Mouse (Mus musculus) CH12.LX (cell line): ENCODE measurements at regions not wholly inside any gene's neighbourhood (a gene's known extent, or its start where the extent isn't known, plus 50 kb on each side); places are given as distances from the start of the nearest gene placed in this dataset.

Source experiments
- DNase-seq: peaks from one replicate; pipeline ENCODE4 v3.0.0-alpha.2; 2013; ENCODE audit errors: extremely low read depth
- H3K27ac ChIP-seq: 2 replicates; pipeline ENCODE4 v1.5.1; 2012; ENCODE audit warnings: low read depth, mild to moderate bottlenecking, control low read depth, moderate library complexity; ENCODE audit not compliant: insufficient read depth
- H3K27me3 ChIP-seq: replicated peaks from 2 replicates; pipeline ENCODE3; 2012; ENCODE audit warnings: inconsistent platforms
- H3K36me3 ChIP-seq, 2 experiments: replicated peaks in 1 of 2; 2 replicates each; pipeline versions ENCODE3 to v1.6.1; 2012; ENCODE audit warnings: inconsistent platforms in 1 of 2, low read length in 1 of 2, mild to moderate bottlenecking in 1 of 2, mixed read lengths in 1 of 2, moderate library complexity in 1 of 2; ENCODE audit not compliant: control insufficient read depth in 1 of 2, insufficient read depth in 1 of 2
- H3K4me1 ChIP-seq, 2 experiments: 2 replicates each; pipeline ENCODE4 v1.6.1; 2012; ENCODE audit warnings: inconsistent platforms in 1 of 2, moderate library complexity in 1 of 2; ENCODE audit not compliant: insufficient read depth in 2 of 2, control insufficient read depth in 1 of 2
- H3K4me2 ChIP-seq: 2 replicates; pipeline ENCODE4 v1.6.1; 2012; ENCODE audit warnings: low read depth, mild to moderate bottlenecking, control low read depth; ENCODE audit not compliant: poor library complexity, insufficient read depth, severe bottlenecking
- H3K4me3 ChIP-seq, 3 experiments: fragments of 150-350 bp in 1 of 3; sonication (generic) in 1 of 3; replicated peaks in 1 of 3; 2 replicates each; pipeline versions ENCODE3 to v1.5.1; 2011 to 2012; ENCODE audit warnings: low read depth in 2 of 3, low read length in 2 of 3, mild to moderate bottlenecking in 2 of 3, moderate library complexity in 2 of 3, control low read depth in 1 of 3, improper control_type of control experiment in 1 of 3, inconsistent platforms in 1 of 3, mixed read lengths in 1 of 3; ENCODE audit not compliant: poor library complexity in 1 of 3
- H3K79me2 ChIP-seq: replicated peaks from 2 replicates; pipeline ENCODE4 v1.6.1; 2012; ENCODE audit warnings: mild to moderate bottlenecking, moderate library complexity; ENCODE audit not compliant: control insufficient read depth, poor library complexity, insufficient read depth, severe bottlenecking; ENCODE audit errors: extremely low read depth
- H3K9ac ChIP-seq: 2 replicates; pipeline ENCODE4 v1.6.1; 2012; ENCODE audit warnings: low read depth, mild to moderate bottlenecking, control low read depth, moderate library complexity; ENCODE audit not compliant: insufficient read depth
- H3K9me3 ChIP-seq: replicated peaks from 2 replicates; pipeline ENCODE3; 2012; ENCODE audit warnings: low read length, inconsistent platforms, mixed read lengths
- BHLHE40 ChIP-seq: IDR thresholded peaks from 2 replicates; pipeline ENCODE4 v1.6.1; 2011; ENCODE audit warnings: mild to moderate bottlenecking, low read depth, low read length, improper control_type of control experiment
- CHD2 ChIP-seq: IDR thresholded peaks from 2 replicates; pipeline ENCODE4 v1.6.1; 2011; ENCODE audit warnings: low read length, improper control_type of control experiment
- E2F4 ChIP-seq: IDR thresholded peaks from 2 replicates; pipeline ENCODE4 v1.6.1; 2011; ENCODE audit warnings: low read depth, low read length, improper control_type of control experiment; ENCODE audit not compliant: insufficient replicate concordance
- ELF1 ChIP-seq: IDR thresholded peaks from 2 replicates; pipeline ENCODE4 v1.6.1; 2014; ENCODE audit warnings: low read depth, mild to moderate bottlenecking, inconsistent platforms, low read length, improper control_type of control experiment
- EP300 ChIP-seq: IDR thresholded peaks from 2 replicates; pipeline ENCODE4 v1.6.1; 2011; ENCODE audit warnings: low read length, improper control_type of control experiment
- ETS1 ChIP-seq: conservative IDR thresholded peaks from 2 replicates; pipeline ENCODE4 v1.6.1; 2012; ENCODE audit warnings: low read depth, mild to moderate bottlenecking, inconsistent platforms, low read length, improper control_type of control experiment, moderate library complexity
- GABPA ChIP-seq: IDR thresholded peaks from 2 replicates; pipeline ENCODE4 v1.6.1; 2012; ENCODE audit warnings: low read depth, low read length, improper control_type of control experiment, inconsistent platforms; ENCODE audit not compliant: insufficient replicate concordance
- HCFC1 ChIP-seq: IDR thresholded peaks from 2 replicates; pipeline ENCODE4 v1.6.1; 2012; ENCODE audit warnings: low read depth, mild to moderate bottlenecking, inconsistent platforms, low read length, improper control_type of control experiment
- JUN ChIP-seq: IDR thresholded peaks from 2 replicates; pipeline ENCODE4 v1.6.1; 2011; ENCODE audit warnings: low read depth, mild to moderate bottlenecking, low read length, improper control_type of control experiment, moderate library complexity; ENCODE audit not compliant: insufficient read depth
- JUND ChIP-seq: conservative IDR thresholded peaks from 2 replicates; pipeline ENCODE4 v1.6.1; 2011; ENCODE audit warnings: low read depth, low read length, improper control_type of control experiment
- MAX ChIP-seq: IDR thresholded peaks from 2 replicates; pipeline ENCODE4 v1.6.1; 2011; ENCODE audit warnings: low read length, improper control_type of control experiment
- MAZ ChIP-seq: IDR thresholded peaks from 2 replicates; pipeline ENCODE4 v1.6.1; 2012; ENCODE audit warnings: low read depth, mild to moderate bottlenecking, inconsistent platforms, low read length, improper control_type of control experiment, moderate library complexity
- MEF2A ChIP-seq: IDR thresholded peaks from 2 replicates; pipeline ENCODE4 v1.6.1; 2014; ENCODE audit warnings: low read depth, mild to moderate bottlenecking, inconsistent platforms, low read length, improper control_type of control experiment, borderline replicate concordance
- MXI1 ChIP-seq: IDR thresholded peaks from 2 replicates; pipeline ENCODE4 v1.6.1; 2011; ENCODE audit warnings: mild to moderate bottlenecking, low read depth, low read length, improper control_type of control experiment
- MYC ChIP-seq: IDR thresholded peaks from 2 replicates; pipeline ENCODE4 v1.6.1; 2011; ENCODE audit warnings: low read depth, mild to moderate bottlenecking, improper control_type of control experiment, low read length
- NRF1 ChIP-seq: IDR thresholded peaks from 2 replicates; pipeline ENCODE4 v1.6.1; 2014; ENCODE audit warnings: low read depth, mild to moderate bottlenecking, inconsistent platforms, low read length, improper control_type of control experiment, moderate library complexity
- PAX5 ChIP-seq: IDR thresholded peaks from 2 replicates; pipeline ENCODE4 v1.6.1; 2012; ENCODE audit warnings: low read length, inconsistent platforms, mixed read lengths
- POLR2A ChIP-seq: IDR thresholded peaks from 2 replicates; pipeline ENCODE4 v1.6.1; 2011; ENCODE audit warnings: low read depth, mild to moderate bottlenecking, improper control_type of control experiment, low read length
- POLR2AphosphoS2 ChIP-seq: IDR thresholded peaks from 2 replicates; pipeline ENCODE4 v1.6.1; 2011; ENCODE audit warnings: low read depth, low read length, improper control_type of control experiment
- RAD21 ChIP-seq: IDR thresholded peaks from 2 replicates; pipeline ENCODE4 v1.6.1; 2011; ENCODE audit warnings: low read depth, mild to moderate bottlenecking, low read length, improper control_type of control experiment, moderate library complexity
- RCOR1 ChIP-seq: conservative IDR thresholded peaks from 2 replicates; pipeline ENCODE4 v1.6.1; 2012; ENCODE audit warnings: low read depth, mild to moderate bottlenecking, inconsistent platforms, low read length, improper control_type of control experiment
- SMC3 ChIP-seq: IDR thresholded peaks from 2 replicates; pipeline ENCODE4 v1.6.1; 2011; ENCODE audit warnings: low read depth, low read length, improper control_type of control experiment
- USF1 ChIP-seq: IDR thresholded peaks from 2 replicates; pipeline ENCODE4 v1.6.1; 2014; ENCODE audit warnings: low read depth, mild to moderate bottlenecking, inconsistent platforms, low read length, improper control_type of control experiment
- USF2 ChIP-seq: conservative IDR thresholded peaks from 2 replicates; pipeline ENCODE4 v1.6.1; 2011; ENCODE audit warnings: low read depth, low read length, improper control_type of control experiment
- ZC3H11A ChIP-seq: IDR thresholded peaks from 2 replicates; pipeline ENCODE4 v1.6.1; 2012; ENCODE audit warnings: low read depth, mild to moderate bottlenecking, inconsistent platforms, low read length, improper control_type of control experiment
- ZKSCAN1 ChIP-seq: IDR thresholded peaks from 2 replicates; pipeline ENCODE4 v1.6.1; 2012; ENCODE audit warnings: low read depth, inconsistent platforms, low read length, improper control_type of control experiment, borderline replicate concordance
- dilution Hi-C: fragments of 300-500 bp; cut with MboI; formaldehyde crosslinking; loops from 2 replicates; pipeline ENCODE4 v1.14.3; 2020; ENCODE audit warnings: low sequenced_read_pairs; ENCODE audit not compliant: extremely low pct_unique_long_range_greater_than_20kb, extremely low pct_ligation_motif_present
- in situ Hi-C: fragments of 300-500 bp; cut with MboI; formaldehyde crosslinking; loops from 3 replicates; pipeline ENCODE4 v1.14.3; 2019; ENCODE audit warnings: low sequenced_read_pairs, low pct_ligation_motif_present, low pct_unique_long_range_greater_than_20kb, mixed read lengths

DNA sequence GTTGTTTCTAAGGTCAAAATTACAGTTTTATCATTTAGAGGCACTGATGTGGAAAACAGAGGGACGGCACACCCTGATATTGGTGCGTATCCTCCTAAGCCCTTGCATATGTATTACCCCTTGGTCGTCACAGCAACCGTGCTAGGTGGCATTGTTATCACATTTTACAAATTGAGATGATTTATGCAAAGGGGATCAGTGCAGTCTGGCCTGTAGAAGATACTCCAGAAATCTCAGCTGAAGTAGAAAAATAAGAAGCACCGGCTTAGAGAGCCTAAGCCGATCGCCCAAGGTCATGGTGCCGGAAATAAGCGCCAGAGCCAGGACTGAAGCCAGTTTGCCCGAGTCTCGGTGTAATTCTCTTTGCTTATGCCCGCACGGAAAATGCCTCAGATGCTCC, 280.7 kb downstream of the Ttll7 start:
- no peak overlapping the region for H3K27ac ChIP-seq
- in situ Hi-C loops = no loop called here
- H3K4me1 ChIP-seq = no peaks in the 10 kb centered on the region; a peak in 1 of 4 replicates
- no peak overlapping the region for H3K4me2 ChIP-seq
- TF ChIP-seq USF1 (no peak), RCOR1 (no peak), NRF1 (no peak), GABPA (no peak), JUND (no peak), ZKSCAN1 (no peak), POLR2AphosphoS2 (no peak), MXI1 (no peak), POLR2A (no peak)
- H3K9ac ChIP-seq = no peak overlapping the region
- no peaks in the 10 kb centered on the region for H3K27me3 ChIP-seq
- no peaks in the 10 kb centered on the region for H3K9me3 ChIP-seq
- H3K36me3 ChIP-seq = no peaks in the 10 kb centered on the region
- dilution Hi-C loops = no loop called here
- H3K79me2 ChIP-seq = no peaks in the 10 kb centered on the region
- no peak for DNase-seq
- H3K4me3 ChIP-seq = no peak overlapping the region

DNA sequence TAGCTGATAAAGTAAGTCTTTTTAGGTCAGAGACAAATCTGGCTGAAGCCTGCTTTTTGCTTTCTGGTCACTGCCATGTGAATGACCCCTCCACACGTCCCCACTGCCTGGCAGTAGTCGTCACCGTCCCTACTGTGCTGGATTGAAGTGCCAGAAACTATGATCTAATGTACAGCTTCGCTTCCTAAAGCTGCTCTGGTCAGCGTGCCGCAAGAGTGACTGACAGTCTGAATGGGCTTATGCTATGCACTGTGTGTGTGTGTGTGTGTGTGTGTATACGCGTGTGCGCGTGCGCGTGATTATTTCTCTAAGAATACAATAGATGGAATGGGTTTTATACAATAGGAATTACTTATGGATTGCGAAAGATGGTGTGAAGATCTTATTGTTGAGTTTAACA, 281.2 kb downstream of the Ttll7 start:
- DNase-seq = no peak
- H3K79me2 ChIP-seq = no peaks in the 10 kb centered on the region
- in situ Hi-C loops = no loop called here
- no peaks in the 10 kb centered on the region for H3K27me3 ChIP-seq
- dilution Hi-C loops = no loop called here
- TF ChIP-seq MAX (no peak), BHLHE40 (no peak), RAD21 (no peak), MAZ (no peak), MYC (no peak), CHD2 (no peak), POLR2A (no peak), PAX5 (no peak), HCFC1 (no peak), USF2 (no peak), ELF1 (no peak), E2F4 (no peak), MEF2A (no peak), GABPA (no peak), EP300 (no peak), SMC3 (no peak), ETS1 (no peak), ZC3H11A (no peak), MXI1 (no peak), JUN (no peak)
- TF ChIP-seq, all 38 proteins: peak for 0
- Histone ChIP-seq H3K36me3 (no peaks in the 10 kb centered on the region), H3K4me1 (no peaks in the 10 kb centered on the region; a peak in 1 of 4 replicates), H3K4me2 (no peak overlapping the region), H3K9ac (no peak overlapping the region), H3K4me3 (no peak overlapping the region), H3K27ac (no peak overlapping the region), H3K9me3 (no peaks in the 10 kb centered on the region)
